ENCODE assay signal across 8 mouse cellular contexts in the genomic region with DNA sequence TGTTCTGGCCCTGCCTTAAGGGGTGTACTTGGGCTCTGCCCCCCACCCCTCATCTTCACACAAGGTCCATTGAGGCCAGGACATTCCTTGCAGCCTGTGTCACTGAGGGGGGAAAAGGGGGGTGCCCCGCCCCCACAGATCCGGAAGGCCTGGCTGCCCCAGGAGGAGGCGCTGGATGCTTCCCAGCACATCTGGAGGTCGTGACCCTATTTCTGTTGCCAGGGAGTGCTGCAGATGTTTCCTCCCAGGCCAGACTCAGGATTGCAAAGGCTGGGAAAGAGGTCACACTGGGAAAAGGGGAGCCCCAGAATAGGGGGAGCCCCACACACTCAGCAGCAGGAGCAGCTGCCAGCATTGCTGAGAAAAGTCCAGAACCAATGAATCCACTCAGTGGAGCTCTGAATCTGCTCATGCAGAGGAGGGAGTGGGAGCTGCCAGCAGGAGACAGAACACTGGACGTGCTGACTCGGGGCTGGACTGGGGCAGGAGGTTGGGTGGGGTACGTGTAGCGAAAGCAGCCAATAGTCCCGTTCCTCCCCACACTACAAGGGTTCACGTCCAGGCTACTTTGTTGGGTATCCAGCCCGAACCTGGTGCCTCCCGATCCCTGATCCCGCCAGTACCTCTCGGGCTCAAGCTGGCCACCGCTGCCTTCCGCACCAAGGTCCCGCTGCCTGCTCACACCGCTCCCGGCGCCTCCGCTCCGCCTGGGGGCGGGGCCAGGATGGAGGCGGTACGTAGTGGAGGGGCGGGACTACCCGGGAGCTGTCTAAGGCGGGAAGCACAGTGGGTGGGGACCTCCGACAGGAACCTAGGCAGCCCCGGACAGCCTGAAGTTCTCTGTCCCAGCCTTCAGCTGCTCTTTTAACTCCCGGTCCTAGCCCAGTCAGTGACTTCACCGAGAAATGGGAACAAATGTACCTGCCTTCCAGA. TPM values are rescaled to one million over a fixed set of nuclear protein-coding genes. Genes with fewer than 3 reads are reported as not detected.
DNase-seq lines count a peak whose midpoint lies in the region; ATAC-seq and TF ChIP-seq lines count a peak whose summit lies in the region.

TSS of gene Sipa1 (minus strand) at position 727 of the 933 bp plus-strand sequence.

- H3K4me3 ChIP-seq in erythroblast, embryonic 14.5 days (replicated peaks): peak within 1 kb of the TSS; percentile 75
- H3K4me3 ChIP-seq in heart, embryonic 11.5 days (ENCODE audit: low read depth, low read length): peak within 1 kb of the TSS; percentile 55
- H3K4me3 ChIP-seq in kidney, embryonic 15.5 days (replicated peaks): peak within 1 kb of the TSS; percentile 57
- peak within 1 kb of the TSS; percentile 61 for H3K4me3 ChIP-seq in limb, embryonic 15.5 days
- peak within 1 kb of the TSS; percentile 31 for H3K4me3 ChIP-seq in midbrain, postnatal 0 days (ENCODE audit: low read depth, low read length)

- H3K9ac ChIP-seq in heart, embryonic 11.5 days (ENCODE audit: low read depth, low read length): peak within 1 kb of the TSS; percentile 72
- peak within 1 kb of the TSS; percentile 51 for H3K9ac ChIP-seq in kidney, embryonic 15.5 days
- peak within 1 kb of the TSS; percentile 49 for H3K9ac ChIP-seq in limb, embryonic 15.5 days
- H3K9ac ChIP-seq in midbrain, postnatal 0 days (replicated peaks; ENCODE audit: low read length, poor library complexity, severe bottlenecking): peak within 1 kb of the TSS; percentile 36

- no peak for TF ChIP-seq CTCF in midbrain, postnatal 0 days (IDR thresholded peaks at IDR 0.05)

- H3K4me1 ChIP-seq in erythroblast, embryonic 14.5 days (ENCODE audit: control insufficient read depth): peaks cover 90% of the 10 kb centered on the region
- peaks cover 28% of the 10 kb centered on the region for H3K4me1 ChIP-seq in heart, embryonic 11.5 days (ENCODE audit: control insufficient read depth, insufficient read depth, low read length)
- peaks cover 40% of the 10 kb centered on the region for H3K4me1 ChIP-seq in kidney, embryonic 15.5 days
- H3K4me1 ChIP-seq in limb, embryonic 15.5 days: peaks cover 41% of the 10 kb centered on the region
- H3K4me1 ChIP-seq in midbrain, postnatal 0 days (ENCODE audit: insufficient read depth, low read length): no peaks in the 10 kb centered on the region

- H3K27me3 ChIP-seq in erythroblast, embryonic 14.5 days (ENCODE audit: control insufficient read depth): no peaks in the 10 kb centered on the region
- no peaks in the 10 kb centered on the region for H3K27me3 ChIP-seq in heart, embryonic 11.5 days (ENCODE audit: control insufficient read depth, insufficient read depth, low read length)
- H3K27me3 ChIP-seq in kidney, embryonic 15.5 days: no peaks in the 10 kb centered on the region
- H3K27me3 ChIP-seq in limb, embryonic 15.5 days: no peaks in the 10 kb centered on the region
- no peaks in the 10 kb centered on the region for H3K27me3 ChIP-seq in midbrain, postnatal 0 days (ENCODE audit: insufficient read depth, low read length)

- H3K4me2 ChIP-seq in heart, embryonic 11.5 days: peak within 1 kb of the TSS; percentile 83
- peak within 1 kb of the TSS; percentile 62 for H3K4me2 ChIP-seq in kidney, embryonic 15.5 days
- peak within 1 kb of the TSS; percentile 63 for H3K4me2 ChIP-seq in limb, embryonic 15.5 days
- H3K4me2 ChIP-seq in midbrain, postnatal 0 days (ENCODE audit: low read depth, low read length, poor library complexity, severe bottlenecking): peak within 1 kb of the TSS; percentile 52

- peak; percentile 89 for ATAC-seq in heart, embryonic 11.5 days (replicated peaks; ENCODE audit: insufficient number of reproducible peaks, low FRiP score, low TSS enrichment)
- peak; percentile 96 for ATAC-seq in kidney, embryonic 15.5 days (replicated peaks; ENCODE audit: low FRiP score)
- peak; percentile 88 for ATAC-seq in limb, embryonic 15.5 days (ENCODE audit: insufficient number of reproducible peaks, low FRiP score, low TSS enrichment, low read depth)
- ATAC-seq in midbrain, postnatal 0 days (ENCODE audit: low FRiP score): peak; percentile 45

- H3K36me3 ChIP-seq in erythroblast, embryonic 14.5 days (ENCODE audit: control insufficient read depth): peaks cover 96% of the 10 kb centered on the region
- peaks cover 27% of the 10 kb centered on the region for H3K36me3 ChIP-seq in heart, embryonic 11.5 days (ENCODE audit: control insufficient read depth, insufficient read depth, low read length)
- H3K36me3 ChIP-seq in kidney, embryonic 15.5 days: peaks cover 58% of the 10 kb centered on the region
- peaks cover 57% of the 10 kb centered on the region for H3K36me3 ChIP-seq in limb, embryonic 15.5 days
- peaks cover 33% of the 10 kb centered on the region for H3K36me3 ChIP-seq in midbrain, postnatal 0 days (ENCODE audit: insufficient read depth, low read length)

- WGBS in heart, embryonic 11.5 days (ENCODE audit: insufficient replicate concordance): 2% methylated on average over 32 of the region's 32 CpGs
- WGBS in kidney, embryonic 15.5 days: under 1% methylated on average over 32 of the region's 32 CpGs
- WGBS in limb, embryonic 15.5 days: 1% methylated on average over 32 of the region's 32 CpGs
- WGBS in midbrain, postnatal 0 days: 5% methylated on average over 32 of the region's 32 CpGs

- peak; percentile 93 for DNase-seq in CD4-positive, CD25-positive, alpha-beta regulatory T cell, adult 2 months (ENCODE audit: low read depth, low spot score)
- DNase-seq in brain, embryonic 18.5 days (ENCODE audit: low read depth, low spot score): peak; percentile 34
- DNase-seq in midbrain, postnatal 0 days (ENCODE audit: low spot score): peak; percentile 67
- DNase-seq in spleen, postnatal 14 days (ENCODE audit: low spot score in 2 of 2): peak; percentile 95 to 97

- peaks cover 9% of the 10 kb centered on the region for H3K9me3 ChIP-seq in erythroblast, embryonic 14.5 days (ENCODE audit: control insufficient read depth, low read length)
- H3K9me3 ChIP-seq in heart, embryonic 11.5 days (replicated peaks; ENCODE audit: control insufficient read depth, low read length): no peaks in the 10 kb centered on the region
- H3K9me3 ChIP-seq in kidney, embryonic 15.5 days (replicated peaks): no peaks in the 10 kb centered on the region
- no peaks in the 10 kb centered on the region for H3K9me3 ChIP-seq in limb, embryonic 15.5 days
- no peaks in the 10 kb centered on the region for H3K9me3 ChIP-seq in midbrain, postnatal 0 days (ENCODE audit: low read length)

- H3K27ac ChIP-seq in heart, embryonic 11.5 days (ENCODE audit: low read depth, low read length): peak within 1 kb of the TSS; percentile 86
- H3K27ac ChIP-seq in kidney, embryonic 15.5 days: peak within 1 kb of the TSS; percentile 92
- peak within 1 kb of the TSS; percentile 94 for H3K27ac ChIP-seq in limb, embryonic 15.5 days
- 0 out of 2 replicates have a peak within 1 kb of the TSS, but pooled peaks have one; percentile 26 for H3K27ac ChIP-seq in midbrain, postnatal 0 days (ENCODE audit: low read depth, low read length)

RNA-seq across cellular contexts. Expression of gene Sipa1, which starts in this region (rescaled TPM):
- polyA plus RNA-seq in erythroblast, embryonic 14.5 days (2012): 63.2 and 69.8 TPM in 2 replicates
- 15.8 and 18.8 TPM in 2 replicates for polyA plus RNA-seq in heart, embryonic 11.5 days (2014; fragmentation: Nextera tagmentation; extraction: Ambion mirVana)
- 30.8 and 39.8 TPM in 2 replicates for polyA plus RNA-seq in kidney, embryonic 15.5 days (2015; fragmentation: Nextera tagmentation; extraction: Ambion mirVana)
- polyA plus RNA-seq in limb, embryonic 15.5 days (2015; fragmentation: Nextera tagmentation; extraction: Ambion mirVana): 31.1 and 31.2 TPM in 2 replicates
- total RNA-seq in midbrain, postnatal 0 days (2014; rRNA removed): 26.1 and 36.0 TPM in 2 replicates
- polyA plus RNA-seq in midbrain, postnatal 0 days (2015; fragmentation: Nextera tagmentation; extraction: Ambion mirVana): 18.1 and 19.9 TPM in 2 replicates

Comparison
In these comparisons a context has a peak if more than half of its experiments do, and no peak if none do; other contexts are left out.
1. Peak in every context shown above with its lines: DNase-seq, ATAC-seq, H3K4me3 ChIP-seq and H3K27ac ChIP-seq.
2. DNase-seq: peak in every context shown above with its lines; median percentile 96 in spleen, postnatal 14 days; 93 in CD4-positive, CD25-positive, alpha-beta regulatory T cell, adult 2 months; 67 in midbrain, postnatal 0 days; 34 in brain, embryonic 18.5 days.
3. ATAC-seq: peak in every context shown above with its lines; median percentile 96 in kidney, embryonic 15.5 days; 89 in heart, embryonic 11.5 days; 88 in limb, embryonic 15.5 days; 45 in midbrain, postnatal 0 days.
4. H3K27ac ChIP-seq: peak in every context shown above with its lines; median percentile 94 in limb, embryonic 15.5 days; 92 in kidney, embryonic 15.5 days; 86 in heart, embryonic 11.5 days; 26 in midbrain, postnatal 0 days.